Mouse (Mus musculus): ENCODE results near the gene Tsen15. TPM values are rescaled to one million over a fixed set of nuclear protein-coding genes. Genes with fewer than 3 reads are reported as not detected.

The Tsen15 gene
- 10 to 100 TPM; 25.8 to 27.8 TPM for total RNA-seq (2021)
- long read RNA-seq, experiment 1, transcript Tsen15-201 (5 exons, 1,133 nt) = major isoform, 31 of 53 reads
- long read RNA-seq, experiment 1, partial matches to known transcripts = 1 of 53 reads
- long read RNA-seq, experiment 1, other reads (novel, unspliced or antisense) = 21 of 53 reads
- long read RNA-seq, experiment 2, transcript Tsen15-201 (5 exons, 1,133 nt) = major isoform, 30 of 32 reads
- long read RNA-seq, experiment 2, partial matches to known transcripts = 0 of 32 reads
- long read RNA-seq, experiment 2, other reads (novel, unspliced or antisense) = 2 of 32 reads

DNA sequence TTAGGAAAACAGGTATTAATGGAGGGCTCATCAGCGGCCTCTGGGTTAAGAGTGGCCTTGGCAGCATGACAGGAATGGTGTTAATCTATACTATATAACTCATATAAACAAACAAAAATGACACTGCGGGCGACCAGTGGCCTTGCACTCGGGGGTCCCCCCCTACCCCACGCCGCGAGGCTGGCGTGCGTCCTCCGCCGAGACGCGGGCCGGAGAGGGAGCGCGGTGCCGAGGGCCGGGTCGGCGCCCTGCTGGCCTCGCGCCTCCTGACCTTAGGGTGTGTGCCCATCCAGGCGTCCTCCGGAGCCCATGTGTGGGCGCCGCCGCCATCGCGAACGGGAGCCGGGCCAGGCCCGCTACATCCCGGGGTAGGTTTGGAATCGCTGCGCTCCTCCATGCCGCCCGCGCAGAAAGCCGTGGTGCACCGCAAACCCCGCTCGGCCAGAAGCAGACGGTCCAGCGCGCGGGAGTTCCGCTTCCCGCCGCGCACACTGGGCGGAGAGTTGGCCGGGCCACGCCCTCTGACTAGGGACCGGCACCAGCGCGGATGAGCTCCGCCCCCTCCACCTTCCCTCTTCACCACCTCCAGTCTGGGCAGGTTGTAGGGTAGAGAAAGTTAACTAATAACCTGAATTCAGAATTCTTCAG lies at the start of gene Tsen15:
Gene Tsen15 (minus strand): TSS at position 501 of the 648 bp plus-strand sequence.
- peak; percentile 94 for DNase-seq

- DNase-seq = no peak
Observed at GRCm38 (mm10) chr1:152434166-152434565, 47.7 kb upstream of the Tsen15 start.

DNA sequence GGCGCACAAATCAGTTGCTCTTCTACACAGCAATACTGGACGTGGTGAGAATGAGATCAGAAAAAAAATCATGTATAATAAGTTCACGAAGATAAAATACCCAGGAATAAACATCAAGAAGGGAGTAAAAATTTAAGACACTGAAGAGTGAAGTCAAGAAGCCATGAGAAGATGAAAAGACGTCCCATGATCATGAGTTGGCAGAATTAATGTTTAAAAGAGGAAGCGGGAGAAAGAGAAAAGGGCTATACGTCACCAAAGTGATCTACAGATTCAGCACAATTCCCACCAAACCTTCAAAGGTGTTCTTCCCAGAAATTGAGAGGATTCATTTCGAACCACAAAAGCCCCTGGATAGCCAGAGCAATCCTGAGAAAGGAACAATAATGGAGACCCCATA lies 43.3 kb upstream of the Tsen15 start:
- DNase-seq = no peak

DNA sequence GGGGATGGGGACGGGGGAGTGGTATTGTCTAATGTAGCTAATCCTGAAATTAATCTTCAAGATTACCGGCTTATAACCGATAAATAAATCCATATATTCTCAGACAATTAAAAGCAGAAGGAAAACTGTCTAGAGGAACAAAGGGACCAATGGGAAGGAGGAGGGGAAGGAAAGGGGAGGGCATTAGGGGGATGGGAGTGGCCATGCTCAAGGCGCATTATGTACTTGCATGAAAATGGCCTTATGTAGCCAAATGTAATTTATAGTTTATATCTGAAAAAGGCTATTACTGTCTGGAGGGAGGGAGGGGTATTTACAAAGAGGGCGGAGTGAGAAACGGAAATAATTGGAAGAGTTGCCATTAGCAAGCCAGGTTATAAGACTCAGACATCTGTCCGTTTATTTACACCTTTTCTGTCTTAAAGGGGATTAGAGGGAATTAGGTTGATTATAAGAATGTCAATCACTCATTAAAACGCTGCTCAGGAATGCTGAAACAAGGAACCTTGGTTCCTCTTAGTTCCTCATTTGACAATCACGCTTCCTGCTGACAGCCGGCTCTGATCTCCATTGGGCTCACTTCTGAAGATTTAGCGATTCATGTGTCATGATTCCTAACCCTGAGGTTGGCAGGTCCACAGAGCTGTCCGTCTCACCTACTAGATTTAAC lies 41.6 kb upstream of the Tsen15 start:
- no peak for DNase-seq

GRCm38 (mm10) chr1:152423052-152423451 lies 36.6 kb upstream of the Tsen15 start:
- DNase-seq = no peak

DNA sequence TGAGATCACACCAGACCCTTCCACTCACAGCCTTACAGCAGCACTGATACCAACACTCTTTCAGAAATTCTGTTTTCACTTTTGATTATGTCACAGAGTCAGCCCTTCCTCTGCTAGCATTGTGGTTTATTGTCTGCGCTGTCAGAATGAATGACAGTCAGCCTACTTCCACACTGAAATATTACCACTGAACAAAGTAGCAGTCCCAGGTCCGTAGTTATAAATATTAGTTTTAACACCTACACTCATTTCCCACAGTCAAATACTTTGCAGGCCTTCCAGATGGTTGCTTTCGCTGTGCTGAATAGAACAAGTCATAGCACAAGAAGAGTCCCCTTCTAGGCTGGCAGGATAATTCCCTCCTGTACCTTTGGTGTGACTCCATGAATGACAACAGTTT lies 35.8 kb upstream of the Tsen15 start:
- no peak for DNase-seq

- DNase-seq = no peak
Observed at GRCm38 (mm10) chr1:152417602-152418001, 31.1 kb upstream of the Tsen15 start.

GRCm38 (mm10) chr1:152416306-152416904 lies 29.9 kb upstream of the Tsen15 start:
- no peak for DNase-seq

DNA sequence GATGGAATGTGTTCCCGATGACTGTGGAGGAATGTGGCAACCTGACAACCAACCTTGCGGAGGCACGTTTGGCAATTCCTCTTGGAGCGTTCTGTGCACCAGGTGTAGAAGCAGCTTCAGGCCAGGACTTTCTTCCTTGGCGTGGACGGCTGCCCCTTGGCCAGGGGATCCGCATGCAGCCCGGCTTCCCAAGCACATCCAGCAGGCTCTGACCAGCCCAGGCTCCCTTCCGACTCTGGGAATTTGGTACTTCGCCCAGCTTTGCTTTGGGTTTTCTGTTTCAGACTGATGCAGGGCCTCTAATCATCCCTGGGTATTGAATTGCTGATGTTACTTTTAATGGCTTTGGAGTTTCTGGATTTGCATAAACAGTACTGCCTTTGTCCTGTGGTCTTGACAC lies 28.0 kb upstream of the Tsen15 start:
- DNase-seq = no peak

GRCm38 (mm10) chr1:152413961-152414360 lies 27.5 kb upstream of the Tsen15 start:
- no peak for DNase-seq

GRCm38 (mm10) chr1:152413116-152413515 lies 26.6 kb upstream of the Tsen15 start:
- DNase-seq = no peak

DNA sequence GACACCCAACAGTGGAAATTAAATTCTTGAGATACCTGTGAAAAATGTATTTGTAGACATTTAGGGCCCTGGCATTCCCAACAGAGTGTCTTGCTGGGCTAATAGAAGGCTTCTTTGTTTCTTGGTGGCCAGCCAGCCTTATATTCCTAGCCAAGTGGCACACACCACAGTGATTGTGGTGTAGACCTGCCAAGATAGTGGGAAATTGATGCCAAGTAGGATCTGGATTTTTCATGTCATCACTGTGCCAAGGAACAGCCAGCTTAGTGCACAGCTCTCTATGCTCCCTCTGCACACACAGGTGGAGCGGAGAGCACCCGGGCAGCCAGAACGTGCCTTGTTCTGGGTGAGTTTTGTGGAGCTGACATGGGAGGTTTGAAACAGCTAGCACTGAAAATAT lies 24.2 kb upstream of the Tsen15 start:
- DNase-seq = peak; percentile 55

- DNase-seq = no peak
Observed at GRCm38 (mm10) chr1:152409356-152409755, 22.9 kb upstream of the Tsen15 start.

DNA sequence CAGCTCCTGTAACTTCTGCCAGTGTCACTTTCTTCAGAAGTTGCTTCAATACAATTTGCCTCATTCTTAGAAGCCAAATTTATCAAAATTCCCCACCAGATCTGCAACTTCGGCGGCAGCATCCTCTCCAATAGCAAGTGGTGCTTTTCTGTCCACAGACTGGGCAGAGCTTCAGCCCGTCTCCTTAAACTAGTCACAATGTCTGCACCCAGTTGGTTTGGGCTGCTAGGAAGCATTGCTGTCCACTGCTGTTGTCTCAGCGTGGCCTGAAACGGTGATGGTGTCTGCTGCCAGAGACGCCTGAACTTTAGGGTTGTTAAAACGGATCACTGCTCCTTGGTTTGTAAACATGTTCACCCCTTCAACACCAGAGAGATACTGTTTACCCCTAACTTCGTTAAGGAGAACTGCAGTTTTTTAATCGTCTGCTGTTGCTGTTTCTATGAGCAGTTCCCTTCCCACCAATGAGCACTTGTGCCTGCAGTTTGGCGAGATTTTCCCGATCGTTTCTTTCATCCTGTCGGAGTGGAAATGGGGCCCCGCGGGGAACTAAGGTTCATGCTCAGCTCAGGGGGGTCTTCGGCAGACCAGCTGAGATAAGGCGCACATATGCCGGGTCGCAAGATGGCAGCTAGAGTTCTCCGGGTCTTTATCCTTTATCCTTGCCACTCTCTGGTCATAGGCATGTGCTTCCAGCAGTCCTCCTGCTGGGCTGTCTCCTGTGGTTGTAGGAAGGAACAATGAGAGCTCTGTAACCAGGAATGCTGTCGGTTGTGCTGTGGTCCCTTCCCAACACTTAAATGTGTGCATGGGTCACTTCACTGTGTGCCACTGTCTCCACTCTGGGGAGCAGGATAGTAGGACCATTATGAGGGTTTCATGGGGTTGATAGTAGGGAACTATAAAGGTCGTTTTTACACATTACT lies 20.8 kb upstream of the Tsen15 start:
- no peak for DNase-seq

- DNase-seq = no peak
Observed at GRCm38 (mm10) chr1:152400556-152401540, 14.4 kb upstream of the Tsen15 start.

- peak; percentile 69 for DNase-seq
Observed at GRCm38 (mm10) chr1:152399790-152400555, 13.5 kb upstream of the Tsen15 start, which contains the start of gene Colgalt2. TSS of gene Colgalt2 (plus strand) at chr1:152399830.

- no peak for DNase-seq
Observed at GRCm38 (mm10) chr1:152398708-152399107, 12.2 kb upstream of the Tsen15 start.

DNA sequence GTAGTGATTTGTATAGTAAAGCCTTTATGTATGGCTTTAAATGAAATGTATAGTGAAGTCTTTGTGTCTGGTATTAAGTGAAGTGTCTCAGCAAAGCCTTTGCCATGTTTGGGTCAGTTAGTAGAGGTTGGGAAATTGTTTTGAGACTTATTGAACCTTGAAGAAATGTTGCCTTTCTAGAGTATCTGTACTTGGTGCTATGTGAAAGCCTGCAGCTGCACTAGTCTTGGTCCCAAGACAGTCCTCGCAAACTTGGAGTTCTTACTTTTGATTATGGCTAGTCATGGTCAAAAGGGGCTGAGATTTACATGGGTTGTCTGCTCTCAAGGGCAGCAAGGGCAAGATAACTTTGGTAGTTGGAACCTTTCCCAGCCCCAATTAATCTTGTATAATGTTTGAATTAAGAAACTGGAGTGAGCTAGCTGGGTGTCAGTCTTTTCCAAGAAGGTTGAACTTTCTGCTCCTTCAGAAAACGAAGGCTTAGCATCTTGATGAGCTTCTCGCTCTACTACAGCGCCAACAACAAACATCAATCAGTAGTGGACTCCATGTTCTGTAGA lies 8.5 kb upstream of the Tsen15 start:
- no peak for DNase-seq

DNA sequence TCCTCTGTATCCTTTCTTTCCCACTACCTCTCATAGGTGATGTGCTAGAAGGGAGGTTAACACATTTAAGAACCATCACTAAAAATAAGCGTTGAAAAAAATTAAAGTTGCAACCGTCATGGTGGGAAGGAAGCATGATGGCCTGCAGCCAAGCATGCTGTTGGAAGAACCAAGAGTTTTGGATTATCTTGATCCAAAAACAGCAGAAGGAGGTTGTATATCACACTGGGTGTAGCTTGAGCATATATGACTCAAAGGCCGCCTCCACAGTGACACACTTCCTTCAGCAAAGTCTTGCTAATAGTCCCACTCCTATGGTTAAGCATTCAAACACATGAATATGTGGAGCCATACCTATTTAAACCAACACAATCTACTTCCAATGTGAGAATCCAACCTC lies 7.6 kb upstream of the Tsen15 start:
- DNase-seq = no peak
